Mouse (Mus musculus) midbrain, embryonic 15.5 days (tissue): ENCODE results near the gene Fgf16. TPM values are rescaled to one million over a fixed set of nuclear protein-coding genes. Genes with fewer than 3 reads are reported as not detected.
A peak's percentile ranks its signal among the peaks of the same experiment; 100 is the strongest.

ENCODE experiments used
- ATAC-seq: fragments of 200-750 bp; cut with Nextera tagmentation; replicated peaks from 2 replicates; pipeline ENCODE4 v1.8.0; 2017; ENCODE audit warnings: moderate TSS enrichment
- H3K27ac ChIP-seq: fragments of 300-500 bp; sonication (generic); 2 replicates; pipeline ENCODE4 v1.5.1; 2015; ENCODE audit warnings: mild to moderate bottlenecking, inconsistent platforms
- H3K27me3 ChIP-seq: fragments of 300-500 bp; sonication (generic); replicated peaks from 2 replicates; pipeline ENCODE4 v1.6.1; 2015; ENCODE audit warnings: inconsistent platforms
- H3K36me3 ChIP-seq: fragments of 300-500 bp; sonication (generic); replicated peaks from 2 replicates; pipeline ENCODE4 v1.6.1; 2015; ENCODE audit warnings: inconsistent platforms
- H3K4me1 ChIP-seq: fragments of 300-500 bp; sonication (generic); 2 replicates; pipeline ENCODE4 v1.6.1; 2015; ENCODE audit warnings: inconsistent platforms
- H3K4me2 ChIP-seq: fragments of 300-500 bp; sonication (generic); 2 replicates; pipeline ENCODE4 v1.6.1; 2015; ENCODE audit warnings: inconsistent platforms, mild to moderate bottlenecking, moderate library complexity
- H3K4me3 ChIP-seq: fragments of 300-500 bp; sonication (generic); 2 replicates; pipeline ENCODE4 v1.5.1; 2015; ENCODE audit warnings: mild to moderate bottlenecking, inconsistent platforms
- H3K9ac ChIP-seq: fragments of 300-500 bp; sonication (generic); 2 replicates; pipeline ENCODE4 v1.6.1; 2015; ENCODE audit warnings: mild to moderate bottlenecking, inconsistent platforms
- H3K9me3 ChIP-seq: fragments of 300-500 bp; sonication (generic); 2 replicates; pipeline ENCODE4 v1.6.1; 2016; ENCODE audit warnings: inconsistent platforms
- WGBS: fragments of 180-500 bp; shearing (Covaris S2); methylation state at CpG from one replicate; pipeline ENCODE4 v1.1.7; 2015; ENCODE audit warnings: mixed read lengths; 5-methylcytosine and 5-hydroxymethylcytosine counted together
- polyA plus RNA-seq: library from polyadenylated mRNA; unstranded; fragments of >200 nt; fragmentation: Nextera tagmentation; extraction: Ambion mirVana; gene quantifications from 2 replicates; pipeline ENCODE4 v1.2.1, GENCODE M21; 2015

Gene Fgf16
- polyA plus RNA-seq, 1 experiment from 2014 or later, result not detected

- ATAC-seq, result no peak
- Histone ChIP-seq H3K36me3 (no peaks in the 10 kb centered on the region), H3K9ac (no peak overlapping the region), H3K27ac (no peak overlapping the region), H3K4me1 (peaks cover 7% of the 10 kb centered on the region; the same call in 1 of the 2 replicates), H3K4me3 (no peak overlapping the region), H3K9me3 (no peaks in the 10 kb centered on the region), H3K27me3 (peaks cover 30% of the 10 kb centered on the region), H3K4me2 (no peak overlapping the region)
- 79% methylated on average over 3 of the region's 3 CpGs for WGBS
These were observed 3.9 kb downstream of the Fgf16 start for GRCm38 (mm10) chrX:105767932-105768331.

- Histone ChIP-seq H3K4me2 (no peak overlapping the region), H3K4me1 (no peaks in the 10 kb centered on the region)
- 87% methylated on average over 5 of the region's 5 CpGs for WGBS
These were observed 9.2 kb downstream of the Fgf16 start for GRCm38 (mm10) chrX:105773281-105773680.

GRCm38 (mm10) chrX:105794806-105795403, 30.8 kb downstream of the Fgf16 start:
- Histone ChIP-seq H3K9me3 (no peaks in the 10 kb centered on the region), H3K27me3 (no peaks in the 10 kb centered on the region), H3K4me1 (no peaks in the 10 kb centered on the region), H3K9ac (no peak overlapping the region), H3K4me2 (no peak overlapping the region), H3K27ac (no peak overlapping the region), H3K36me3 (no peaks in the 10 kb centered on the region), H3K4me3 (no peak overlapping the region)
- ATAC-seq, result peak; percentile 61; the same call in 1 of the 2 replicates
- WGBS, result 61% methylated on average over 8 of the region's 8 CpGs

More at GRCm38 (mm10) chrX:105773281-105773680, 9.2 kb downstream of the Fgf16 start:
- ATAC-seq, result no peak
- no peak overlapping the region for H3K27ac ChIP-seq
- no peak overlapping the region for H3K4me3 ChIP-seq
- no peaks in the 10 kb centered on the region for H3K36me3 ChIP-seq
- H3K9ac ChIP-seq, result no peak overlapping the region
- H3K9me3 ChIP-seq, result no peaks in the 10 kb centered on the region
- H3K27me3 ChIP-seq, result 0 out of 2 replicates have a peak, but pooled peaks cover 2% of the 10 kb centered on the region

GRCm38 (mm10) chrX:105824462-105824861, 60.4 kb downstream of the Fgf16 start:
- no peak overlapping the region for H3K4me3 ChIP-seq
- no peaks in the 10 kb centered on the region for H3K27me3 ChIP-seq
- 93% methylated on average over 5 of the region's 5 CpGs for WGBS
- H3K36me3 ChIP-seq, result peaks cover 3% of the 10 kb centered on the region; the same call in 1 of the 2 replicates
- H3K27ac ChIP-seq, result no peak overlapping the region
- no peak overlapping the region for H3K9ac ChIP-seq
- H3K4me2 ChIP-seq, result no peak overlapping the region
- no peaks in the 10 kb centered on the region for H3K9me3 ChIP-seq
- no peak for ATAC-seq
- no peaks in the 10 kb centered on the region for H3K4me1 ChIP-seq

Other genes starting within 250 kb of the Fgf16 start
- gene Atrx, start 165.1 kb downstream of the Fgf16 start, polyA plus RNA-seq, result 256 and 279 TPM in 2 replicates
- 19.0 and 19.4 TPM in 2 replicates for gene Magt1, start 247.6 kb downstream of the Fgf16 start, polyA plus RNA-seq